Mouse (Mus musculus): ENCODE data around the gene Arhgap21. TPM values are rescaled to one million over a fixed set of nuclear protein-coding genes. Genes with fewer than 3 reads are reported as not detected.

Arhgap21 gene
- total and polyA plus RNA-seq, 3 experiments = 18.1 to 74.5 (median 65.2) TPM

GRCm38 (mm10) chr2:20879877-20880605 is 88.6 kb downstream of the Arhgap21 start:
- H3K79me2 ChIP-seq (replicated peaks; ENCODE audit: control insufficient read depth, insufficient read depth, low read length) = no peaks in the 10 kb centered on the region
- peaks cover 3% of the 10 kb centered on the region; the same call in 1 of the 2 replicates for H3K4me1 ChIP-seq (ENCODE audit: control insufficient read depth, insufficient read depth, low read length)
- intact Hi-C loops (cut with DNase I) = no loop called here
- no peak overlapping the region for H3K4me3 ChIP-seq
- 86% methylated on average over 16 of the region's 16 CpGs for WGBS
- peaks cover 2% of the 10 kb centered on the region for H3K36me3 ChIP-seq (ENCODE audit: control insufficient read depth, insufficient read depth, low read length)
- no peaks in the 10 kb centered on the region for H3K27me3 ChIP-seq (ENCODE audit: control insufficient read depth, insufficient read depth, low read length)
- no peak for TF ChIP-seq POLR2A (IDR thresholded peaks at IDR 0.05; ENCODE audit: insufficient read depth, low read depth, low read length)
- TF ChIP-seq CTCF (IDR thresholded peaks at IDR 0.05) = 0 out of 2 replicates have a peak, but pooled peaks have one; percentile 3
- TF ChIP-seq EP300 (IDR thresholded peaks at IDR 0.05; ENCODE audit: insufficient read depth, low read depth, low read length) = no peak
- H3K27ac ChIP-seq = no peak overlapping the region
- no peak for DNase-seq
- no peak overlapping the region for H3K9ac ChIP-seq (ENCODE audit: low read depth, low read length)

- Histone ChIP-seq H3K36me3 (ENCODE audit: control insufficient read depth, insufficient read depth, low read length) (peaks cover 4% of the 10 kb centered on the region), H3K4me3 (no peak overlapping the region), H3K4me1 (ENCODE audit: control insufficient read depth, insufficient read depth, low read length) (no peaks in the 10 kb centered on the region; the same call in 1 of the 2 replicates), H3K79me2 (replicated peaks; ENCODE audit: control insufficient read depth, insufficient read depth, low read length) (no peaks in the 10 kb centered on the region), H3K27ac (no peak overlapping the region), H3K27me3 (ENCODE audit: control insufficient read depth, insufficient read depth, low read length) (no peaks in the 10 kb centered on the region), H3K9ac (ENCODE audit: low read depth, low read length) (no peak overlapping the region)
- no peak for DNase-seq
- WGBS = 90% methylated on average over 5 of the region's 5 CpGs
- no peak for TF ChIP-seq POLR2A (IDR thresholded peaks at IDR 0.05; ENCODE audit: insufficient read depth, low read depth, low read length)
- TF ChIP-seq EP300 (IDR thresholded peaks at IDR 0.05; ENCODE audit: insufficient read depth, low read depth, low read length) = no peak
- TF ChIP-seq CTCF (IDR thresholded peaks at IDR 0.05) = no peak
- intact Hi-C loops (cut with DNase I) = no loop called here
Measured at GRCm38 (mm10) chr2:20874621-20875020, 94.1 kb downstream of the Arhgap21 start.

GRCm38 (mm10) chr2:20869212-20869965 is 99.3 kb downstream of the Arhgap21 start:
- intact Hi-C loops (cut with DNase I) = no loop called here
- H3K4me1 ChIP-seq (ENCODE audit: control insufficient read depth, insufficient read depth, low read length) = peaks cover 4% of the 10 kb centered on the region
- H3K27me3 ChIP-seq (ENCODE audit: control insufficient read depth, insufficient read depth, low read length) = no peaks in the 10 kb centered on the region
- peak overlapping the region; percentile 40; the same call in 1 of the 2 replicates for H3K27ac ChIP-seq
- H3K36me3 ChIP-seq (ENCODE audit: control insufficient read depth, insufficient read depth, low read length) = peaks cover 21% of the 10 kb centered on the region
- TF ChIP-seq CTCF (IDR thresholded peaks at IDR 0.05) (0 out of 2 replicates have a peak, but pooled peaks have one; percentile 3), EP300 (IDR thresholded peaks at IDR 0.05; ENCODE audit: insufficient read depth, low read depth, low read length) (no peak), POLR2A (IDR thresholded peaks at IDR 0.05; ENCODE audit: insufficient read depth, low read depth, low read length) (no peak)
- 16% methylated on average over 2 of the region's 2 CpGs for WGBS
- no peak overlapping the region for H3K4me3 ChIP-seq
- no peak for DNase-seq
- H3K9ac ChIP-seq (ENCODE audit: low read depth, low read length) = no peak overlapping the region
- H3K79me2 ChIP-seq (replicated peaks; ENCODE audit: control insufficient read depth, insufficient read depth, low read length) = no peaks in the 10 kb centered on the region

DNA sequence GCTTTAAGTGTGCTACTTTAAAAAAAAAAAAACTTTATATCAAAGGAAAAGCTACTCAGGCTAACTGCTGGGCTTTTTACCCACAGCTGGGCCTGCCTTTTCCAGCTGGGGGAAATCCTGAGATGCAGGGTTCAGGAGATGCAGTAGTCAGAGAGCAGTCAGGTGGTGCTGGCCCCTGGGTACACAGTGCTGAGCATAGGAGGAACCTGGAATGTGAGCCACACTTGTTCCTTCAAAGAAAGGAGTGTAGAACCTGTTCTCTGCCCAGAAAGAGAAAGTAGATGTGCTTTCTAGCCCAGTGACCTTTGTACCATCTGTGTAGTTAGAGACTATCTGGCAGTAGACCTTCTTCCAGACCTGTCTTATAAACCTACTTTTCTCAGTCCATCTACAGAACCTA is 100.6 kb downstream of the Arhgap21 start:
- Histone ChIP-seq H3K4me1 (ENCODE audit: control insufficient read depth, insufficient read depth, low read length) (peaks cover 4% of the 10 kb centered on the region), H3K36me3 (ENCODE audit: control insufficient read depth, insufficient read depth, low read length) (peaks cover 23% of the 10 kb centered on the region), H3K9ac (ENCODE audit: low read depth, low read length) (no peak overlapping the region), H3K79me2 (replicated peaks; ENCODE audit: control insufficient read depth, insufficient read depth, low read length) (no peaks in the 10 kb centered on the region), H3K27me3 (ENCODE audit: control insufficient read depth, insufficient read depth, low read length) (no peaks in the 10 kb centered on the region), H3K4me3 (no peak overlapping the region), H3K27ac (no peak overlapping the region)
- intact Hi-C loops (cut with DNase I) = no loop called here
- DNase-seq = no peak
- no peak for TF ChIP-seq EP300 (IDR thresholded peaks at IDR 0.05; ENCODE audit: insufficient read depth, low read depth, low read length)
- TF ChIP-seq POLR2A (IDR thresholded peaks at IDR 0.05; ENCODE audit: insufficient read depth, low read depth, low read length) = no peak
- no peak for TF ChIP-seq CTCF (IDR thresholded peaks at IDR 0.05)

- no peak for TF ChIP-seq POLR2A (IDR thresholded peaks at IDR 0.05; ENCODE audit: insufficient read depth, low read depth, low read length)
- no peak for TF ChIP-seq CTCF (IDR thresholded peaks at IDR 0.05)
- no peak for TF ChIP-seq EP300 (IDR thresholded peaks at IDR 0.05; ENCODE audit: insufficient read depth, low read depth, low read length)
- intact Hi-C loops (cut with DNase I) = no loop called here
- WGBS = 88% methylated on average over 3 of the region's 3 CpGs
Measured at GRCm38 (mm10) chr2:20865795-20866194, 102.9 kb downstream of the Arhgap21 start.

GRCm38 (mm10) chr2:20864569-20864968 is 104.1 kb downstream of the Arhgap21 start:
- H3K79me2 ChIP-seq (replicated peaks; ENCODE audit: control insufficient read depth, insufficient read depth, low read length) = no peaks in the 10 kb centered on the region
- no peak for DNase-seq
- H3K27me3 ChIP-seq (ENCODE audit: control insufficient read depth, insufficient read depth, low read length) = no peaks in the 10 kb centered on the region
- 72% methylated on average over 2 of the region's 2 CpGs for WGBS
- H3K4me1 ChIP-seq (ENCODE audit: control insufficient read depth, insufficient read depth, low read length) = peaks cover 5% of the 10 kb centered on the region
- no peak overlapping the region for H3K27ac ChIP-seq
- intact Hi-C loops (cut with DNase I) = no loop called here
- H3K4me3 ChIP-seq = no peak overlapping the region
- no peak for TF ChIP-seq POLR2A (IDR thresholded peaks at IDR 0.05; ENCODE audit: insufficient read depth, low read depth, low read length)
- TF ChIP-seq EP300 (IDR thresholded peaks at IDR 0.05; ENCODE audit: insufficient read depth, low read depth, low read length) = no peak
- TF ChIP-seq CTCF (IDR thresholded peaks at IDR 0.05) = no peak
- peaks cover 25% of the 10 kb centered on the region for H3K36me3 ChIP-seq (ENCODE audit: control insufficient read depth, insufficient read depth, low read length)
- H3K9ac ChIP-seq (ENCODE audit: low read depth, low read length) = no peak overlapping the region

More at GRCm38 (mm10) chr2:20865795-20866194, 102.9 kb downstream of the Arhgap21 start:
- no peak overlapping the region for H3K9ac ChIP-seq (ENCODE audit: low read depth, low read length)
- no peak overlapping the region for H3K27ac ChIP-seq
- no peaks in the 10 kb centered on the region for H3K27me3 ChIP-seq (ENCODE audit: control insufficient read depth, insufficient read depth, low read length)
- DNase-seq = no peak
- H3K4me3 ChIP-seq = no peak overlapping the region
- H3K36me3 ChIP-seq (ENCODE audit: control insufficient read depth, insufficient read depth, low read length) = peaks cover 27% of the 10 kb centered on the region
- H3K79me2 ChIP-seq (replicated peaks; ENCODE audit: control insufficient read depth, insufficient read depth, low read length) = no peaks in the 10 kb centered on the region
- H3K4me1 ChIP-seq (ENCODE audit: control insufficient read depth, insufficient read depth, low read length) = peaks cover 4% of the 10 kb centered on the region
